Mouse (Mus musculus): ENCODE measurements around the gene Wwox.

The Wwox gene

DNA sequence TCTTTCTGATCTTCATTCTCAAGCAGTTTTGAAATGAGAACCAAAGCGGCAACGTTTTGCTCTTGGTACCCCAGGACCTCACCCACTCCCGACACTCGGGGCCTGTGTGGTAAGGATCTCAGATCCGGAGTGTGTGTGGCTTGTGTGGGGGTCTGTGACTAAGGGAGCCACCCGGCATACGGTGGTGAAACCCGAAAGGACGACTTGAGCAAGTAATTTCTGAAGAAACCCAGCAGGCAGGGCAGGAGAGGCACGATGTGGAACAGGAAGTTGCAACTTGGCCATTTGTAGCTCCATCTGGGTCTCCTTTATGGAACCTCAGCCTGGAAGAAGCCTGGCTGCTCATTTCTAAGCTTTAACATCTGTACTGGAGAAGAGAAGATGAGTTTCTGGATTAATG lies 697.4 kb downstream of the Wwox start:
- DNase-seq, result no peak

DNA sequence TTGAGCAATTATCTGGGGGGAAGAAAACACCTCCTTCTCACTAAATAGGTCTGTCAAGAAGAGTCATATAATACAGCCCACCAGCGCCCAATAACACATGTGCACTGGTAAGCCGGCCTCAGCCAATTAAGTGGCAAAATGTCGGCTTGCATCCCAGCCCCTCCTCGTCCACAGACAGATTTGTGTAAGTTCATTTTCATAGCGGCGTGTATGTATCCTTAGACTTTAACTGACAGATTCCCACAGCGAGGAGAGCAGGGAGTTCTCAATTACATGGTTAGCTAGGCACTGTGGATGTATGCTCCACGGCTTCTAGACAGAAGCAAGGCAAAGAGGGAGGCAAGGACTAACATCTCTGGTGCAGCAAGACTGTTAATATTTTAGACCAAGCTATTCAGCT lies 702.2 kb downstream of the Wwox start:
- no peak for DNase-seq

DNA sequence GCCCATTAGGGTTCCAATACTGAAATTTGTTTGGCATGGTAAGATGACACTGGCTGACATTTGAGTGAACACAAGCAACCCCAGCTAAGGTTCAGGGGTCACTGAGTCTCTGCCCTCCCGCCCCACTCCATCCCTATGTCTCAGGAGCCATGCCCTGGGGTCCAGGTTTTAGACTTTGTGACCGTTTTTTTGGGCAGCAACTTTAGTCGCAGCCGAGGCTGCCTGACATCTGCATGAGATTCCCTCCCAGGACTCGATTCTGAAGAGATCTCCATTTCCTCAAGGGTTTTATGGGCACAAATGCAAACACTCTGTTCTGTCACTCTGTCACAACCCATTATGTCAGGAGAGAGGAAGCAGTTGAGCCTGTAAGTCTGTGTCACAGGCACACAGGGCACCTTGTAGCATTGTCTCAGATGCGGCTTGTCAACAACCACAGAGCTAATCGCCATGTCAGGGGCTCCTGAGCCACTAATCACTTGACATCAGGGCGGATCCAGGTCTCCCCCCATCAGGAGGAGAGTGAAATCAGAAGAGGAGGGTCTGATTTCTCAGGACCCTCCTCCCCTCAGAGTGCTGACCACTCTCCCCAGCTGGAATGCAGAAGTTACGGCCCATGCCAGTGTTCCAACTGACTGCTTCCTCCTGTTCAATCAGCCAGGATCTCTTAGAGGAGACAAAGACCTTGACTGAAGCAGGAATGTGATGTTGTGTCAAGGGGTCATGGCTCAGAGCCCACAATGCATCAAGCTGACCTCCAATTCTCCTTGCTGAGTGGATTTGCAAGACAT lies 704.3 kb downstream of the Wwox start:
- DNase-seq, result no peak

DNA sequence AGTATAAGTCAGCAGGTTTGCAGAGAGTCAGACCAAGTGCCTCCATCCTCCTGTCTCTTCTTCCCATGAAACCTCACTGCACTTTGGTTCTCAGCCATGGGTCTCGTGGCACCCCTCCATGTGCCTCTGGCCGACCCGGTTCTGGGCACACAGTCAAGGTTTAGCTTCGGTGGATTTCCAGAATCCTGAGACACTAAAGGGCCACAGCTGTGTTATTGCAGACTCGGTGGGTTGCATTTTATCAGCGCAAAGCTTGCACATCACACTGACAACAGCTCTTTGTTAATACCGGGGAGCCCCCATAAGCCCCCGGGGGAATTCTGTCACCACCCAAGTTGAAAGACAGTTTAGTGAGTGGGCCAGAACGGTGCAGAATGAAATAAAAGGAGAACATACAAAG lies 707.6 kb downstream of the Wwox start:
- no peak for DNase-seq

DNA sequence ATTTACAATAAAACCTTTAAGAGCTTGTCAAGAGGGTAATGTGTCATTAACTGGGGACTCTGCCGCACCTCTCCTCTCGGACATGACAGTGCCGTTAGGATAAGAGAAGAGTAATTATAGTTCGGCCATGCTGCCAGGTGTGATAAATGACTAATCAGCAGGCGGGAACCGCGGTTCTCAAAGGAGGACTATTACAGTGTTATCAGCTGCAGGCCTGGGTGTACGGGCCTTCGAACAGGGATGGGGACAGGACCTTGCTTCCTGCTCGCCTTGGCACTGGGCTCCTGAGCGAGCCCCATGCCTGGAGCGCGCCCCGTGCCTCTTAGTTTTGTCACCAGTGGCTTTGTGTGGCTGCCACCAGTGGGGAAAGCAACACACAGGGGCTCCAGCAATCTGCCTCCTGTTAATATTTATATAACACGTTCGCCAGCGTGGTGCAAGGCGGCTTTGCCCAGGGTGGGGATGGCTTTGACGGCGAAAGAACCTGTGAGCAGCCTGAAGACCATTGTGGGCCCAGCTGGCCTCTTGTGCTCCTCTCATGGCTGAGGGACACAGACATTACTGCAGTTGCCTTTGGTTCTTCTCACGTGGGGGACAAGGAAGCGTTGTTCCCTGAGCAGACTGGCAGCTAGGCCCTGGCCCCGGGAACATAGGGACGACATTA lies 711.1 kb downstream of the Wwox start:
- DNase-seq, result peak; percentile 57

DNA sequence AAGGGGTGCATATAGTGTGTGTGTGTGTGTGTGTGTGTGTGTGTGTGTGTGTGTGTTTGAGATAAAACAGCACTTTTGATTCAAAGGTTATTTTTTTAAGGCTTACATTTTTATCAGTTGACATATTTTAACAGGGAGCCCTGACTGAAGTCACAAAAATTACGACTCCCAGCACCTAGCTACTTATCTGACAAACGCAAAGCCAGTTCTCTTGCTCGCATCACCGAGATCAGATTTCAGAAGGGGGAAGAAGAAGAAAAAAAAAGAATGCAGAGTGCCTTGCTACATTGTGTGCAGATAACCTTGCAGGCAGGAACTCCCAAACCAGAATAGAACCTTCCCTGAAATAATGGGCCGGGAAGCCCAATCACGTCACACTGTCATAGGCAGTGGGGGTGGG lies 712.0 kb downstream of the Wwox start:
- DNase-seq, result no peak

DNA sequence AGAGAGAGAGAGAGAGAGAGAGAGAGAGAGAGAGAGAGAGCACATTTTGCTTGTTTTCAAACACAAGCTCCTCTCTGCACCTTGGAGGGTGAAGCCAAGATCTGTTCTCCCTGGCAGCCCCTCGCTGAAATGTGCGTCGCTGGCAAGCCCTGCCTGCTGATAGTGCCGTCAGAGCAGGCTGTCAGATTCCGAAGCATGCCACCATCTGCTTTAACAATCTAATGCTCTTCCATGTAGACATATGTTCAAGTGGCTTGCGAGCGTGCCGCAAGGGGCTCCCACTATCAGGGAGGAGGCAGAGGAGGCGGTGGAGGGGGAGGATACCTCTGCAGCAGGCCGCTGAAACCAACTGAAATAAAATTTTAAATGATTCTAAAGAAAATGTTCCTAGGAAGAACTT lies 714.6 kb downstream of the Wwox start:
- no peak for DNase-seq

DNA sequence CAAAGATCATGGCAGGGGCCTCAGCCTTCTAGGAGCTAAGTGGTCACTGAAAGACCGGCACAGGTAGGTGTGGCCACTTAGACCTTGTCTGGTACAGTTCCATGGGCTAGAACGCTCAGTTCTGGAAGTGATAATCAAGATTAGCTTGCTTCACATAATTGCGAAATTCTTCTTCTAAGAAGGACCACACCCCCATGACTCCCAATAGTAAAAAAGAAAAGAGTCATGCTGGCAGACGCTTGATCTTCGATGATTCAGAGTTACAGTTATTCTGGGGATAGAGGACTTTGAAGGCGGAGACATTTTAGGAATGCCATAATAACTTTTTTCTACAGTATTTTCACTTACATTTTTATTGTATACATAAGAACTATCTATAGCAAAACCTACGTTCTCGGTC lies 716.7 kb downstream of the Wwox start:
- no peak for DNase-seq

DNA sequence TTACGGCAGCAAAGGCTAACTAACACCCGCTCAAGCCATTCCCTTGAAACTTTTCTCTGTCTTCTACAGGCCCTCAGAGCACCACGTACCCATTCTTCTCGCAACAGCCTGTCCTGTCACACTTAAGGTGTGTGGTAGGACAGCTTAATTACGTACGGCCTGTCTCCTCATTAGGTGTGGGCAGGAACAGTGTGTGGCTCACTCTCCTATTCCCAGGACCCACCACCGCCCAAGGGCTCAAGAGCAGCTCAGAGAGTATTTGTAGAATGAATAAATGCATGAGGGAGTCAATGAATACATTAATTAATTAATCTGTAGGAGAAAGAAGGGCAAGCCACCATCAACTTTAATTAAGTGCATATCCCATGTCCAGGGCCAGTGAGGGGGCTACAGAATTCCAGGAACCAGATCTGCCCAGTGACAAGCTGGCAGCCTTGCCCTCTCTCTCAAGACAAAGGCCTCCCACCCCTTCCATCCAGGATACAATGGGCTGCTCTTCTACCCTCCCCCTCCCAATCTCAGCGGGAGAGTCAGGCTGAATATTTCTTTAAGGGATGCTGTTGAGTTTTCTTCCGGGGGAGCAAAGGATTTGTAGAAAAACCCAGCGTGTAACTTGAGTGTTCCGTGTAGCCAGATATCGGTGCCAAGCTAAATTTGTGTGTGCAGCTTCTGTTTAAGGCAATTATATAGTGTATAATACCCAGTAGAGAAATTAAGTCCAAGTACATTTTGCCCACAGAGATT lies 718.7 kb downstream of the Wwox start:
- no peak for DNase-seq

DNA sequence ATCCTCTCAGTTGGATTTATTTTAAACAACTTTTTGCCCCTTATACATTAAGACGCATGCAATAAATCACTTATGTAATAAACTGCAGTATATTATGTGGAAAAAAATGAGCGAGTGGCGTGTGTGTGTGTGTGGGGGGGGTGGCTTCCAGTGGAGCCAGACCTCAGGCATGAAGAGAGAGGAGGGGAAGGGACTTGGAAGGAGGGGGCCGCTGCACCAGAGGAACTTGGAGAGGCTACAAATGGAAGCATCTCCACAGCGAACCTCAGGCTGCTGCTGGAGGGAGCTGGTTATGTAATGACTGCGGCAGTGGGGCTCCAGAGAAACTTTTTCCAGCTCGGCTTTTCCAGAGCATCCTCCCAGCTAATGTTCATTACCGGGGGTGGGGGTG lies 719.3 kb downstream of the Wwox start:
- DNase-seq, result peak; percentile 13

DNA sequence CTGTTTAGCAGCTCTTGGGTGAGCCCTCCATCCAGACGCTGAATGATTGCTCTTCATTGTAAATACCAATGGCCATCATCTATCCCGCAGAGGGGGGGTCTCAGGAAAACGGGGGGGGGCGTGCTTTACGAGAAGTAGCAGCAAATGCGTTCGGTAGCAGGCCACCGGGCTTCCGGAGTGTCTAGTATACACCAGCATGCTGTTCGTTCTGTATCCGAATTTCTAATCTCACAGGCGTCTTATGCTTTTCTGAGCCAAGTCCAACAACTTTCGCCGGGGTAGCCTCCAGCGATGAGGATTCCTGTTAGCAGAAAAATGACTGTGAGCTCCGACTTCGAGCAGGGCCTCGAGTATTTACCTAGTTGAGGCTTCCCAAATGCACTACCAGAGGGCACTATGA lies 719.8 kb downstream of the Wwox start:
- no peak for DNase-seq

DNA sequence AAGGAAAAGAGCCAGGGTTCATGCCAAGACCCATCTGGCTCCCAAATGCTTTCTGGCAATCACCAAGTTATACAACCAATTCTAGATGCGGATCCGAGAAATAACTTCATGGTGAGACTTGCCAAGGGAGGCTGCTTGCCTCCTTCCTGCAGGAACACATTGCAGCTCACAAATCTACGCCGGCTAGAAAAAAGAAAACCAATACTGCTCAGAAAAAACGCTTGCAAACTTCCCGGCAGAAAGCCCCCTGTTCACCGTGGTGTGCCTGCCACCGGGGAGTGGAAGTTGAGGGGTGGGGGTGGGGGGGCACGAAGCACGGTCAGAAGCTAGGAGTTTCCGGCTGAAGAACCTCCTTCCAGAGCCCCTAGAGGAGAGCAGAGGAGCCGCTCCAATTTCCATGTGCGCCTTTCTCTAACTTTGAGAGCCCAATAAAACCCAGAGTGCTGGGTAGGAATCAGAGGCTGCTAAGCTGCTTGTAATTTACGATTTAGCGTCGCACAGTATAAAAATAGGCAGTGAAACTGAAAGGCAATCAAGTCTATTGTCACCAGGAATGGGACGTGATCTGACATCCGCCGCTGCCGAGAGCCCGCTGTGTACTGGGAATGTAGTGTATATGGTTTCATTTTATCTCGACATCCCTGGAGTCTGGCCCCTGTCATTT lies 720.4 kb downstream of the Wwox start:
- peak; percentile 29 for DNase-seq

DNA sequence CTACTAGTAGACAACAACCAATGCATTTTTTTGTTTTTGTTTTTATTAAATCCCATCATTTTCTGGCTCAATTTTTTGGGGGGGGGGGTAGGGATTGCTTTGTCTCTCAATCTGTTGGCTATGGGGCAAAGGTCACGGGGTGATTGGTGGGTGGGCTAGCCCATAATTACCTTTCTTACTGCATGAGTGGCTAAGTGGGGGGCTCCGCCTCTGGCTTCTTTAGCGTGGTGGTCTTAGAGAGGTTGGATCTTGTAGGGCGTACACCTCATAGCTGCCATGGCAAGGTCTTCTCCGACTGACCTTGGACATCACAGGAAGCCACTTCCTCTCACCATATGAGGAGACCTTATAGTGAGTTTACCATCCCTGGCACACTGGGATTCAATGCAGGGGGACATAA lies 721.0 kb downstream of the Wwox start:
- no peak for DNase-seq

DNA sequence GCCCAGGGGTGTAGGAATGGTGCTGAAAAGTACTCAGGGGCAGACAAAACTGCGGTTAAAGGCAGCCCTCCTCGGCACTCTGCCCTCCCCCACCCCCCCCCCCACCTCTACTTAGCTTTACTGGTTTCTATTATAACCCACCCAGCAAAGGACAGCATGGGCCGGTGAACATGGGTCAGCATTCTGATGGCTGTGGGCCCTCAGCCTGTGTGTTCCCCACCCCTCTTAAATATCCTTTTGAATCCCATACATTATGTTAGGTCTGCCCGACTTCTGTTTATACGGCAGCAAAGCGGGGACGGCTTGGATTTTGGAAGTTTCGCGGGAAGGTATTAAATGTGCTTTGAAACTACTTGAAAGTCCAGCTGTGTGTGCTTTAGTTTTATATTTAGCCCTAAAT lies 722.1 kb downstream of the Wwox start:
- no peak for DNase-seq

DNA sequence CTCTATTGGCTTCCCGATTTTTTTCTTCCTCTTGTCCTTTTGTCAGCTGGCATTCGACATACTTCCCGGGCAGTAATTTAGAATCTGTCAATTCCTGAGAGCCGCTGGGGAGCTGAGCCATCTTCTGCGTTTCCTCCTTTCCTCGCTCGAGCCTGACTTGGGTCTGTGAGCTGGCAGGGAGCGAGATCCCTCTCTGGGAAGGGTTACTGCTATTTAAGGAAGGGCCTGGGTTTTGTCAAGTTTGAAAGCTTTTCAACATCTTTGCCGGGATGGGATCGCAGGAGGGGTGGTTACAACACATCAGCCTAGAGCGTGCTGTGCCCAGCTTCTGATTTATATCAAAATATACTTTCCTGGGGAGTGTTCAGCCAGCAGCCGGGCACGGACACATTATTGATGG lies 725.4 kb downstream of the Wwox start:
- no peak for DNase-seq

DNA sequence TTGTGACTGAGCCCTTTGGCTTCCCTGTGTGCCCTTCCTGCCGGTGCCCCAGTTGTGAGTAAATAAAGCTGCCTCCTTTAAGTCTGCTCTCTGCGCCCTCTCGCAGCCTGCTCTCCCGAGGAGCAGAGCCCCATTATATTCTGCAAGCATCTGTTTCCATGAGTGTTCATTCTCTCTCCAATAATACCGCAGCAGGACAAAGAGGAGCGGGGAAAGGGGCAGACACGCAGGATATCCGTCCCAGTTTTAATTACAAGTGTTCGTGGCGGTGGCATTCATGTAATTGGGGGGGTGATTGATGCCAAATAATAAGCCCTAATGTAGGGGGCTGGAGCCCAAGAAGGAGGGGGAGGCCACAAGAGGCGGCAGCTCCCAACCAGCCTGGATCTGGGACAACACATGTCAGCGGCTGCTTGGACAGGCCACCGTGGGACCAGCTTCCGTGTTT lies 734.2 kb downstream of the Wwox start:
- no peak for DNase-seq

DNA sequence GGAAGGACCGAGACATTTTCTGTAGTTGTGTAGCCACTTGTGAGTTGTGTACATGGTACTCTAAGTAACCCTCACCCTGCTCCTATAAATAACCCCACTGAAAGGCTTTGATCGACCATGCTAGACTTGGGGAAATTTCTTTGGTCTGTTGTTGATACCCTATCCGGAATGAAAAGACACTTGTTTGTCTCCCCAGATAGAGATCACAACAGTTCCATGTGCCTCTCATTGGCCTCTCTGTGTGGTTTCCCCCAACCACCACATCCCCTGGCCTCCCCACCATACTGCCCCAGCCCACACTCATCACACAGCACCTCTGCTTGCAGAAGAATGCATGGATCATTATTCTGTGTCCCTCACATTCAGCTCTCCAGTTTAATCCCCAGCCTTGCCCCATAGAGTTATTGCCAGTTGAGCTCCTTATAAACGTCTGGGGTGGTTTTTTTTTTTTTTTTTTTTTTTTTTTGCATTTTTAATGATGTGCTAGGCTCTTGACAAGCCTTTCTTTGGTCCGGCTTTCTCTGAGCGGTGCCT lies 746.0 kb downstream of the Wwox start:
- DNase-seq, result no peak

DNA sequence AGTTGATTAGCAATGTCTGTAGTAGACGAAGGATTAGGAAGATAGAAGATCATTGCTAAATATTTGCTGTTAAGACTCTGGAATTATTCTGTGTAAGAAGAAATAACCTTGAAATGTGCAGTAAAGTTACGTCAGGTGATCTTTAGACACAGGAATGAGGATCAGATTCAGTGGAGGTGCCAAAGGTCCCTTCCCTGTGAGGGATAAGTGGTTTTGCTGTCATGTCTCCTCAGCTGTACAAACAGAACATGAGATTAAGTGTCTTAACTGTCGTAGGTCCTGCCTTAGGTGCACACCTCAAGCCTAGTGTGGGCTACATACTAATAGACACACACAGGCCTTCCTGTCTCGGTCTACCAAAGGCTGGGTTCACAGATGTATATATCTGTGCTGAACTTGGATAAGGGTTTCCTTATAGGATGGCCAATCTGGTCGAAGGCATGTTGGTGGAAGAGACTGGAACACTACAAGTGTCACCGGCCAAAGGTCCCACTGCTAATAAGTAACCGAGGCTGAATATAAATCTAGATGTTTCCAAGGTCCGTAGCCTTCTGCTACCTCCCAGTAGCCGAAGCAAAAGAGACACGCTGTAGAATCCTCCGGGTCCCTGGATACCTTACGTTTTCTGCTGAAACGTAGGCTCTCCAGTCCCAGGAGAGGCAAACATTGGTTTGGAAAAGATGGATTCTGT lies 746.8 kb downstream of the Wwox start:
- no peak for DNase-seq

DNA sequence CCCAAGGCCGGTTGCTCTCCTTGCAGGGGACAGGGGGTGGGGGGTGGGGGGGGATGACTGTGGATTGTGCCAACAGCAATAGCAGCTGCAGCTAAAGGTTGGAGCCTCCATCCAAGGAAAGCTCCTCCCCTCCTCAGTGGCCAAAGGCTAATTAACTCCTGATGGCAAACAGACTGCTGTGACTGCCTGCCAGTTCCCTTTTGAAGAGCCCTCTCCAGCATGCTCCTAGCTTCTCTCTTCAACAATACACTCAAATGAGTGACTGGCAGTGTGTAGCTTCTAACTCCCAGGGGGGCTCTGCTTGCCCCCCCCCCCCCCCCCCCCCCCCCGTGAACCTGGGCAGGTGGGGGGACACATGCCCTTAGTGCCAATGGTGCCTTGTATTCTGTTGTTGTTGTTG lies 747.4 kb downstream of the Wwox start:
- no peak for DNase-seq

DNA sequence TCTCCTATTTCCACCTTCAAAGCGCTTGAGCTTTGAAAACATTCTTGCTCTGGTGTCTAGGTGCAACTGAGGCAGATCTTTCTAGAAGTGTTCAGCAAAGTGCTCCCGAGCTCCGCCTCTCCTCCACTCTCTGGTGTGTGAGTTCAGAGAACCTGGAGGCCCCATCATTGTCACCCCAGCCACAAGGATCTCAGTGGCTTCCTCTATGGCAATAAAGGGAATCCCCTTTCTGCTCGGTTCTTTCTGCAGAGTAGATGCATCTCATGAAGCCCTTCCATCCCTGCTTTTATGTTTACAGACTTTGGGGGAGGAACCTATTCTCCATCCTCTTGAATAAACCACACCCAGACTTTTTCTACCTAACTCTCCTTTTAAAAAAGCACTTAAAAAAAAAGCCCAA lies 749.0 kb downstream of the Wwox start:
- no peak for DNase-seq

DNA sequence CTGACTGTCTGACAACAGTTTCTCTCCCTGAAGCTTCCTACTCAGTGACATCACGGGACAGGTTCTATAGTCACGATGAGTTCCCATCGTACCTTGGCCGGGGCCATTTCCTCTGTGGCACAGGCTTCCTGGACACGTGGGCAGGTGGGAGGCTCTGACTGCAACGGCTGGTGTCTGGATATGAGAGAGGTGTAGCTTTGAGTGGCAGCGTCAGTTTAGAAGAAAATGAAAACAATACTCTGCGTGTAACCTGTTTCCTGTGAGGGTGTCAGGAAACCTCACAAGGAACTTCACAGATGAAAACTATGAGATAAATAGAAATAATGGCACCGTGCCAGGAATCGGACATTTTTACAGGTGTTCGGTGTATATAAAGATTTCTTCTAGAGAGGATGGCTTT lies 750.4 kb downstream of the Wwox start:
- DNase-seq, result no peak

DNA sequence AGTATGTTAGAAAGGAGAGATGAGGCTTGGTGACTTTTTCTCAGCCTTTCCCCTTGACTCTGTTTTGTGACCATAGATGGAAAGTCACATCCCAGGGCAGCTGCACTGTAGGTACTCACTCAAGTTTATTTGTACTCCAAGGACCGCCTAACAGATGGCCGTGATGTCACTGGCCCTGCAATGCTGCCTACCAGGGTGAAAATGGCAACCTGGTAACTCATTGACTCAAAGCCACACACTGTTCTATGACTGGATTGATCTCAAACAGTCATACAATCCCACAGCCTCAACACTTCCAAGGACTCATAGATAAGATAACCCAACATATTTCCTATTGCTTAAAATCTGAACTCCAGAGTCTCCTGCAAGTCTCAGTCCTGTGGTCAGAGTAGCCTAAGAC lies 754.3 kb downstream of the Wwox start:
- no peak for DNase-seq

DNA sequence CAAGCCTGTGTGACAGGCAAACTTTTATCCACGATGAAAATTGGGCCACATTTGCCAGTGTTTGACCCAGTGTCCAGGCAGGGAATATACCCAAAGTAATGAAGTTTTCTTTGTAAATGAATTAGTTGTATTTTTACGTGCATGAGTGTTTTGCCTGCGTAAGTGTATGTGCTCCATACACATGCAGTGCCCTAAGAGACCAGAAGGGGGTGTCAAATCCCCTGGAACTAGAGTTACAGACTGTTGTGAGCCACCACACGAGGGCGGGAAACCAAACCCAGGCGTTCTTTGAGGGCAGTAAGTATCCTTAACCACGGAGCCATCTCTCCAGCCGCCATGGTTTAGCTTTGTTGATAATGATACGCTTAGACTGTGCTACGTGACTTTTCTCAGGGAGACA lies 755.9 kb downstream of the Wwox start:
- DNase-seq, result no peak
